Mouse (Mus musculus) heart, postnatal 0 days (tissue): ENCODE measurements at regions not wholly inside any gene's neighbourhood (a gene's known extent, or its start where the extent isn't known, plus 50 kb on each side); places are given as distances from the start of the nearest gene placed in this dataset.

Experiments
- ATAC-seq: fragments of 200-750 bp; cut with Nextera tagmentation; 2 replicates; pipeline ENCODE4 v1.8.0; 2017; ENCODE audit warnings: low read depth, moderate number of reproducible peaks, moderate library complexity; ENCODE audit not compliant: insufficient read depth
- DNase-seq: peaks from one replicate; pipeline ENCODE4 v3.0.0-alpha.2; 2016; ENCODE audit warnings: low spot score
- H3K27ac ChIP-seq: fragments of 300-500 bp; sonication (generic); 2 replicates; pipeline ENCODE4 v1.5.1; 2014; ENCODE audit warnings: low read depth, mild to moderate bottlenecking
- H3K27me3 ChIP-seq: fragments of 300-500 bp; sonication (generic); 2 replicates; pipeline ENCODE4 v1.6.1; 2014; ENCODE audit warnings: low read length, mixed read lengths; ENCODE audit not compliant: control insufficient read depth, insufficient read depth
- H3K36me3 ChIP-seq: fragments of 300-500 bp; sonication (generic); replicated peaks from 2 replicates; pipeline ENCODE4 v1.6.1; 2014; ENCODE audit warnings: low read length, mixed read lengths; ENCODE audit not compliant: control insufficient read depth, insufficient read depth
- H3K4me1 ChIP-seq: fragments of 300-500 bp; sonication (generic); 2 replicates; pipeline ENCODE4 v1.6.1; 2014; ENCODE audit warnings: antibody characterized with exemption; ENCODE audit not compliant: control insufficient read depth, insufficient read depth
- H3K4me2 ChIP-seq: fragments of 300-500 bp; sonication (generic); 2 replicates; pipeline ENCODE4 v1.6.1; 2014; ENCODE audit warnings: low read depth, mild to moderate bottlenecking, low read length, moderate library complexity
- H3K4me3 ChIP-seq: fragments of 300-500 bp; sonication (generic); 2 replicates; pipeline ENCODE4 v1.5.1; 2014; ENCODE audit warnings: low read depth, low read length
- H3K9ac ChIP-seq: fragments of 300-500 bp; sonication (generic); replicated peaks from 2 replicates; pipeline ENCODE4 v1.6.1; 2014; ENCODE audit warnings: low read depth, low read length, mixed read lengths
- H3K9me3 ChIP-seq: fragments of 300-500 bp; sonication (generic); replicated peaks from 2 replicates; pipeline ENCODE4 v1.6.1; 2016; ENCODE audit warnings: low read length; ENCODE audit not compliant: control insufficient read depth
- CTCF ChIP-seq: IDR thresholded peaks from 2 replicates; pipeline ENCODE4 v1.5.1; 2016; ENCODE audit warnings: antibody characterized with exemption, control low read depth, low read depth
- EP300 ChIP-seq: IDR thresholded peaks from 2 replicates; pipeline ENCODE4 v1.6.1; 2016; ENCODE audit warnings: antibody characterized with exemption, low read depth
- WGBS: fragments of 180-500 bp; shearing (Covaris S2); extraction: QIAGEN DNeasy Blood & Tissue Kit; methylation state at CpG from one replicate; pipeline ENCODE4 v1.1.7; 2014; 5-methylcytosine and 5-hydroxymethylcytosine counted together

DNA sequence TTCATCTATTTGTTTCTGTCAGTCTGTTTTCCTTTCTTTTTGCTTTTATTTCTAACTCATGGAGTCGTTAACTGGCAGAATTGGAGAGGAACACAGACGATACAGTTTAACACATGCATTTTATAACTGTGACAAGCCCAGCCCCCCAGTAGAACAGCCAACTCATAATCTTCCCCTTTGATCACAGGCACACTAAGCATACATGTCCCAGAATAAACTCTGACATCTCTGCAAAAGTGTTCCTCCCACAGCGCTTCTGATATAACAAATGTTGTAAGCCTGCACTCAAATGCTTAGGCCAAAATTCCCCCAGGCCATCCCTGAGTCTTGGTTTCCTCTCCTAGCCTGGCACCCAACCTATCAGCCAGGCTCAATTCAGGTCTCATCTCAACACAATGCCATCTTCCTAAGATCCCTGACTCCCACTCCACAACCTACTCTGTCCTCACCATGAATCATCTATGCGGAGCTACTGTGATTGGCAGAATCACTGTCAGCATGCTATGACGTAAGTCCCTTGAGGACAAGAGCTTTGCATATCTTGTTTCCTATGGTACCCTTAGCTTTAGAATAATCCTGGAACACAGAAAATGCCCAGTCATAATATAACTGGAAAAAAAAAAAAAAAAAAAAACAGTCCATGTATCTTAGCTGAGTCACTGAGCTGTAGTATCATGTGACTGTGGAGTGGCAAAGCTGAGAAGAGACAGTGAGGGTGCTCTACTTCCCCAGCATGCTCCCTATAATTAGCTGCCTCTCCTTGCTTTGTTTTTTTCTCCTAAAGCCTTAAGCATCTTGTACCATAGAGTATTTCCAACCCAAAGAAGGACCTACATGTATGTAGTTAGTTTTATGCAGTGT, 146.7 kb downstream of the Plk2 start:
- DNase-seq (no peak), ATAC-seq (no peak)
- Histone ChIP-seq H3K27me3 (no peaks in the 10 kb centered on the region), H3K4me2 (no peak overlapping the region), H3K27ac (no peak overlapping the region), H3K4me1 (peaks cover 27% of the 10 kb centered on the region), H3K36me3 (no peaks in the 10 kb centered on the region), H3K9ac (no peak overlapping the region), H3K9me3 (no peaks in the 10 kb centered on the region), H3K4me3 (no peak overlapping the region)
- 64% methylated on average over 5 of the region's 5 CpGs for WGBS
- no peak for TF ChIP-seq CTCF
- TF ChIP-seq EP300, result no peak

DNA sequence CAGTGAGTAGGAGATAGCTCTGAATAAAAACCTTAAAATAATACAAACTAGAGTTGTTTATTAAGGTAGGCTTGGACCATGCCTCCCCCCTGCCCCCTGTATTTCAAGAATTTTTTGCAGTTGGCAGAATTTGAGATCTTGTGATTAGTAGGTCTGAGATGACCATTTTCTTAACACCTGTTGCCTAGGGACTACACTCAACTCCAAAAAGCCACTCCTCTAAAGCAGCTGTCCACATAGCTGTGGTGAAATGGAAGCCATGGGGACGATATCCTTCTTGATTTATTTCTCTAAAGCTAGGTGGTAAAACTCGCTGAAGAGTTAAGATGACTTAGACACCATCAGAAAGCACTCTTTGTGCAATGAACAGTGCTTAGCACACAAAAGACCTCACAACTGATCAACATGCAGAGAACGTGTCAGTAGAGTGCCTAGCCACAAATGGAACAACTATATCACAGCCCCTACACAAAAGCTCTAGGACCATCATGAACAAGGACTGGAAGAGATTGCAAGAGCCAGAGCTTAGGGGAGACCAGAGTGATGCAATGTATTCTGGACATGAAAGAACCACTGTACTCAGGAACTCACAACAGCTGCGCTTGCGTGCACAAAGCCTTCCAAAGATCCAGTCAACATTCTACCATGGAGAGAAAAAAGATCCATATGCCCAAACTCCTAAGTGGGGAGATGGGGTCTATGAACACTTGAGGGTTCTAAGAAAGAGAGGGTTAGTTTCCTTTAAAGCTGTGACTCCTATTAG, 147.6 kb downstream of the Plk2 start:
- Histone ChIP-seq H3K9ac (no peak overlapping the region), H3K36me3 (no peaks in the 10 kb centered on the region), H3K4me1 (peaks cover 23% of the 10 kb centered on the region), H3K27me3 (no peaks in the 10 kb centered on the region), H3K9me3 (no peaks in the 10 kb centered on the region), H3K4me3 (no peak overlapping the region), H3K4me2 (no peak overlapping the region), H3K27ac (no peak overlapping the region)
- DNase-seq (no peak), ATAC-seq (no peak)
- no peak for TF ChIP-seq EP300
- TF ChIP-seq CTCF, result no peak
- WGBS, result 92% methylated on average over 5 of the region's 5 CpGs

DNA sequence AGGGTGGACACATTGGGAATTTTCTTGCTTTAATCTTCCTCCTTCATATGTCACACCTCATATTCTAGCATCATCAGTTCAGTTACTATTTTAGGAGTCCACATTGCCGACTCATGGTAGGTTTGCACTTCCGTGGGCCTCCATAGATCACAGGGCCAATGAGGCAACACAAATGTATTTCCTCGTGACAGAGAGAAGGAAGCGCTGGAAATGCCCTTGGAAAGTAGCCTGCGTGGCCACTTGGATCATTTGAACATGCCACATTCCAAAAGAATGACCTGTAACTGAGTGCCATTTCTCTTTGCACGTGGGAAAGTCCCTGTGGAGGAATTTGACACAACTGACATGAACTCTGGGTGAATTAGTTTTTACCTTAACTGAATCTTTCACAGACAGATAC, 150.6 kb downstream of the Plk2 start:
- no peak overlapping the region for H3K27ac ChIP-seq
- no peak for DNase-seq

DNA sequence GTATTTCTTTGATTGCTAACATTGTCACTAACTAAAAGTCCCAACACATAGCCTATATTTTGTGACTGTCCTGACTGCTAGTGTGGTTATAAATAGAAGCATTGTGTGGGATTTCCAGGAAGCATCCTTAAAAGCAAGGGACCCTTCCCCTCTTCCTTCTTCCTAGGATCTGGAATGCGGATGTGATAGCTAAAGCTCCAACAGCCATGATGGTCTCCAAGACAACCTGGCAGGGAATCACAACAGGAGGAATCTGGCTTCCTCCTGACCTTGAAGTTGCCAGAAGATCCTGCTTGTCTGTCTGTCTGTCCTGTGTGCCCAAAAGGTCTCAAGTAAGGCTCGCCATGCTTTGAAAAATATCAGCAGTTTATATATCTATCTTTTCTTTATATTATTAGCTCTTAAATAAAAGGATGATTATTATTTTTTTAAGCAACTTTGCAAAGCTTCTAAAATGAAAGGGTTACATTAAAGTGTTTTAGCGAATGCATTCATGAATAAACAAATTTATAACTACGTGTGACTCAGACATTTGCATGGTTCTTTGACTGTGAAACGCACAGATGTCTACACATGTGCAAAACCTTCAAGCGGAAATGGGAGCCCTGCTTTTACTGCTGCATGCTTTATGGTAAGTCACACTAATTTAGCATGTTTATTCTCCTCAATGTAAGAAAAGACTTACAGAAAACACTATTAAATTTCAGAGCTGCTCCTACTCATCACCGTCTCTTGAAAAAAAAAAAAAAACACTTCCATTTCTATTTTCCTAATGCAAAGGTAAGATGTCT, 160.9 kb downstream of the Plk2 start:
- Histone ChIP-seq H3K4me1 (peaks cover 7% of the 10 kb centered on the region; the same call in 1 of the 2 replicates), H3K27ac (peak overlapping the region; percentile 68), H3K9ac (no peak overlapping the region), H3K9me3 (no peaks in the 10 kb centered on the region), H3K27me3 (no peaks in the 10 kb centered on the region), H3K4me2 (no peak overlapping the region), H3K36me3 (no peaks in the 10 kb centered on the region), H3K4me3 (no peak overlapping the region)
- WGBS, result 76% methylated on average over 7 of the region's 7 CpGs
- peak; percentile 47; the same call in 1 of the 2 replicates for ATAC-seq
- no peak for TF ChIP-seq CTCF
- 0 out of 2 replicates have a peak, but pooled peaks have one; percentile 25 for TF ChIP-seq EP300
- DNase-seq, result peak; percentile 51

More for the DNA sequence above, 150.6 kb downstream of the Plk2 start:
- Histone ChIP-seq H3K9ac (no peak overlapping the region), H3K27me3 (no peaks in the 10 kb centered on the region), H3K4me1 (peaks cover 13% of the 10 kb centered on the region), H3K9me3 (no peaks in the 10 kb centered on the region), H3K4me2 (no peak overlapping the region), H3K4me3 (no peak overlapping the region), H3K36me3 (no peaks in the 10 kb centered on the region)
- TF ChIP-seq EP300 (no peak), CTCF (no peak)
- ATAC-seq, result no peak
- 17% methylated on average over 6 of the region's 6 CpGs for WGBS
